Mouse (Mus musculus): ENCODE measurements around the gene Srrm4.

DNA sequence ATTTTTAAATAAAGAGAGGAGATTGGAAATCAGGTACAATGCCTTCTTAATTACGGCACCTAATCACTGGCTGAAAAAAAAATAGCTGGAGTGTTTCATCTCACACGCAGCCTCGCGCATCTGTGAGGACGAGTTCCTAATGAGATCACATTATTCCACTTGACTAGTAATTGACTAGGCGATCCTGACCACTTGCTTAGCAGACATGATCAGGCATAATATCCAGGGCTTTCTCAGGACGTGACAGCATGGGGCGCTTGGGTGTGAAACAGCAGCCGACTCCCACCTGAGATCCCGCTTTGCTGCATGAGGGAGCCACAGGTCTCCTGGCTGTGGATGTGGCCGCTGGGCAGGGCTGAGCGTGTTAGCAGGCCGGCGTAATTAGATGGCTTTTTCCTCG is 90.3 kb downstream of the Srrm4 start:
- TF ChIP-seq CTCF (IDR thresholded peaks at IDR 0.05; ENCODE audit: extremely low read depth, insufficient read depth, insufficient read length, insufficient replicate concordance) = no peak
- TF ChIP-seq POLR2A (IDR thresholded peaks at IDR 0.05; ENCODE audit: low read depth, low read length) = no peak
